Mouse (Mus musculus) liver, embryonic 13.5 days (tissue): Measurements from ENCODE around the gene Rimbp3. TPM values are rescaled to one million over a fixed set of nuclear protein-coding genes. Genes with fewer than 3 reads are reported as not detected.

Source experiments
- ATAC-seq: fragments of 200-750 bp; cut with Nextera tagmentation; 2 replicates; pipeline ENCODE4 v1.8.0; 2017; ENCODE audit warnings: low read depth, mild to moderate bottlenecking, moderate number of reproducible peaks, moderate library complexity
- DNase-seq: peaks from one replicate; pipeline ENCODE4 v3.0.0; 2022
- H3K27ac ChIP-seq: fragments of 300-500 bp; sonication (generic); 2 replicates; pipeline ENCODE4 v1.5.1; 2015; ENCODE audit warnings: moderate library complexity, mild to moderate bottlenecking, inconsistent platforms
- H3K27me3 ChIP-seq: fragments of 300-500 bp; sonication (generic); 2 replicates; pipeline ENCODE4 v1.6.1; 2015; ENCODE audit warnings: mild to moderate bottlenecking, inconsistent platforms
- H3K36me3 ChIP-seq: fragments of 300-500 bp; sonication (generic); 2 replicates; pipeline ENCODE4 v1.6.1; 2015; ENCODE audit warnings: mild to moderate bottlenecking, inconsistent platforms
- H3K4me1 ChIP-seq: fragments of 300-500 bp; sonication (generic); replicated peaks from 2 replicates; pipeline ENCODE4 v1.6.1; 2015; ENCODE audit warnings: inconsistent platforms
- H3K4me2 ChIP-seq: fragments of 300-500 bp; sonication (generic); 2 replicates; pipeline ENCODE4 v1.6.1; 2015; ENCODE audit warnings: inconsistent platforms, mild to moderate bottlenecking, moderate library complexity
- H3K4me3 ChIP-seq: fragments of 300-500 bp; sonication (generic); replicated peaks from 2 replicates; pipeline ENCODE4 v1.5.1; 2015; ENCODE audit warnings: mild to moderate bottlenecking, inconsistent platforms
- H3K9ac ChIP-seq: fragments of 300-500 bp; sonication (generic); 2 replicates; pipeline ENCODE4 v1.6.1; 2015; ENCODE audit warnings: mild to moderate bottlenecking, inconsistent platforms
- H3K9me3 ChIP-seq: fragments of 300-500 bp; sonication (generic); replicated peaks from 2 replicates; pipeline ENCODE4 v1.6.1; 2016; ENCODE audit warnings: inconsistent platforms
- WGBS: fragments of 180-500 bp; shearing (Covaris S2); methylation state at CpG from one replicate; pipeline ENCODE4 v1.1.7; 2015; ENCODE audit not compliant: insufficient replicate concordance; 5-methylcytosine and 5-hydroxymethylcytosine counted together
- polyA plus RNA-seq: library from polyadenylated mRNA; unstranded; fragments of >200 nt; fragmentation: Nextera tagmentation; extraction: Ambion mirVana; gene quantifications from 2 replicates; pipeline ENCODE4 v1.2.1, GENCODE M21; 2015

The Rimbp3 gene
- polyA plus RNA-seq, 1 experiment from 2014 or later, result 0.14 TPM

GRCm38 (mm10) chr16:17193823-17194222 lies 14.6 kb upstream of the Rimbp3 start:
- peaks cover 41% of the 10 kb centered on the region for H3K4me1 ChIP-seq
- H3K27me3 ChIP-seq, result no peaks in the 10 kb centered on the region
- no peaks in the 10 kb centered on the region for H3K9me3 ChIP-seq
- no peak overlapping the region for H3K4me3 ChIP-seq
- no peak overlapping the region for H3K9ac ChIP-seq
- 74% methylated on average over 4 of the region's 4 CpGs for WGBS
- DNase-seq, result no peak
- no peak overlapping the region for H3K27ac ChIP-seq
- peaks cover 31% of the 10 kb centered on the region for H3K36me3 ChIP-seq
- no peak for ATAC-seq
- no peak overlapping the region for H3K4me2 ChIP-seq

GRCm38 (mm10) chr16:17200121-17200952 lies 8.1 kb upstream of the Rimbp3 start:
- Histone ChIP-seq H3K4me1 (peaks cover 41% of the 10 kb centered on the region), H3K27me3 (no peaks in the 10 kb centered on the region), H3K4me2 (peak overlapping the region; percentile 89), H3K9ac (peak overlapping the region; percentile 96), H3K9me3 (no peaks in the 10 kb centered on the region), H3K4me3 (peak overlapping the region; percentile 84), H3K27ac (peak overlapping the region; percentile 83), H3K36me3 (peaks cover 9% of the 10 kb centered on the region)
- ATAC-seq, result peak; percentile 33; the same call in 1 of the 2 replicates
- under 1% methylated on average over 24 of the region's 24 CpGs for WGBS
- no peak for DNase-seq

- peaks cover 9% of the 10 kb centered on the region for H3K36me3 ChIP-seq
- H3K9me3 ChIP-seq, result no peaks in the 10 kb centered on the region
- peaks cover under 1% of the 10 kb centered on the region; the same call in 1 of the 2 replicates for H3K27me3 ChIP-seq
- DNase-seq, result peak; percentile 78
- ATAC-seq, result peak; percentile 85
- peak overlapping the region; percentile 83 for H3K27ac ChIP-seq
- peak overlapping the region; percentile 89 for H3K4me2 ChIP-seq
- H3K9ac ChIP-seq, result peak overlapping the region; percentile 96
- under 1% methylated on average over 69 of the region's 72 CpGs for WGBS
- peaks cover 33% of the 10 kb centered on the region for H3K4me1 ChIP-seq
- H3K4me3 ChIP-seq, result peak overlapping the region; percentile 84
Measured at GRCm38 (mm10) chr16:17200953-17201707, 7.3 kb upstream of the Rimbp3 start.

GRCm38 (mm10) chr16:17201977-17202376 lies 6.4 kb upstream of the Rimbp3 start:
- ATAC-seq, result no peak
- Histone ChIP-seq H3K27me3 (peaks cover 9% of the 10 kb centered on the region; the same call in 1 of the 2 replicates), H3K36me3 (peaks cover 7% of the 10 kb centered on the region), H3K27ac (no peak overlapping the region), H3K4me1 (peaks cover 31% of the 10 kb centered on the region), H3K4me3 (0 out of 2 replicates have a peak overlapping the region, but pooled peaks have one; percentile 84), H3K9me3 (no peaks in the 10 kb centered on the region), H3K4me2 (peak overlapping the region; percentile 89; the same call in 1 of the 2 replicates), H3K9ac (peak overlapping the region; percentile 96; the same call in 1 of the 2 replicates)
- DNase-seq, result no peak
- WGBS, result 41% methylated on average over 2 of the region's 2 CpGs

GRCm38 (mm10) chr16:17202549-17202948 lies 5.9 kb upstream of the Rimbp3 start, which contains the start of gene Ube2l3:
Gene Ube2l3 (minus strand): TSS chr16:17202649.
- Histone ChIP-seq H3K4me2 (peak within 1 kb of the TSS; percentile 89), H3K4me3 (peak within 1 kb of the TSS; percentile 84), H3K9ac (peak within 1 kb of the TSS; percentile 96), H3K27ac (no peak within 1 kb of the TSS), H3K27me3 (peaks cover 14% of the 10 kb centered on the region), H3K9me3 (no peaks in the 10 kb centered on the region), H3K36me3 (peaks cover 7% of the 10 kb centered on the region), H3K4me1 (peaks cover 30% of the 10 kb centered on the region)
- 67% methylated on average over 1 of the region's 1 CpGs for WGBS
- DNase-seq (no peak), ATAC-seq (no peak)

GRCm38 (mm10) chr16:17204990-17205389 lies 3.4 kb upstream of the Rimbp3 start:
- H3K4me3 ChIP-seq, result no peak overlapping the region
- no peak overlapping the region for H3K9ac ChIP-seq
- no peak overlapping the region for H3K27ac ChIP-seq
- H3K36me3 ChIP-seq, result no peaks in the 10 kb centered on the region
- DNase-seq (no peak), ATAC-seq (no peak)
- H3K4me1 ChIP-seq, result peaks cover 34% of the 10 kb centered on the region
- 2% methylated on average over 6 of the region's 6 CpGs for WGBS
- H3K27me3 ChIP-seq, result peaks cover 33% of the 10 kb centered on the region
- no peaks in the 10 kb centered on the region for H3K9me3 ChIP-seq
- H3K4me2 ChIP-seq, result no peak overlapping the region

- H3K4me3 ChIP-seq, result peak overlapping the region; percentile 71
- ATAC-seq (peak; percentile 39; the same call in 1 of the 2 replicates), DNase-seq (no peak)
- H3K27me3 ChIP-seq, result peaks cover 54% of the 10 kb centered on the region
- peaks cover 26% of the 10 kb centered on the region for H3K4me1 ChIP-seq
- peak overlapping the region; percentile 99 for H3K4me2 ChIP-seq
- peak overlapping the region; percentile 73 for H3K9ac ChIP-seq
- no peak overlapping the region for H3K27ac ChIP-seq
- 1% methylated on average over 37 of the region's 37 CpGs for WGBS
- no peaks in the 10 kb centered on the region for H3K9me3 ChIP-seq
- H3K36me3 ChIP-seq, result no peaks in the 10 kb centered on the region
Measured at GRCm38 (mm10) chr16:17209404-17209960, 1.1 kb downstream of the Rimbp3 start.

- H3K27ac ChIP-seq, result no peak overlapping the region
- H3K4me3 ChIP-seq, result peak overlapping the region; percentile 71
- 11% methylated on average over 48 of the region's 48 CpGs for WGBS
- DNase-seq (peak; percentile 86), ATAC-seq (peak; percentile 81)
- peaks cover 54% of the 10 kb centered on the region for H3K27me3 ChIP-seq
- H3K9me3 ChIP-seq, result no peaks in the 10 kb centered on the region
- peak overlapping the region; percentile 99 for H3K4me2 ChIP-seq
- peak overlapping the region; percentile 73 for H3K9ac ChIP-seq
- peaks cover 26% of the 10 kb centered on the region for H3K4me1 ChIP-seq
- no peaks in the 10 kb centered on the region for H3K36me3 ChIP-seq
Measured at GRCm38 (mm10) chr16:17209981-17210838, 1.8 kb downstream of the Rimbp3 start.

GRCm38 (mm10) chr16:17216934-17217633 lies 8.7 kb downstream of the Rimbp3 start:
- H3K27ac ChIP-seq, result no peak overlapping the region
- no peak for ATAC-seq
- no peak overlapping the region for H3K9ac ChIP-seq
- WGBS, result 50% methylated on average over 8 of the region's 8 CpGs
- no peak for DNase-seq
- H3K4me1 ChIP-seq, result peaks cover 20% of the 10 kb centered on the region
- H3K36me3 ChIP-seq, result no peaks in the 10 kb centered on the region
- H3K4me3 ChIP-seq, result no peak overlapping the region
- 0 out of 2 replicates have a peak, but pooled peaks cover 1% of the 10 kb centered on the region for H3K27me3 ChIP-seq
- H3K4me2 ChIP-seq, result no peak overlapping the region
- no peaks in the 10 kb centered on the region for H3K9me3 ChIP-seq
